Mouse (Mus musculus): Measurements from ENCODE around the gene Vrk3. TPM values are rescaled to one million over a fixed set of nuclear protein-coding genes. Genes with fewer than 3 reads are reported as not detected.
"Not testable (repeated sequence)": the region's sequence is repeated elsewhere in the genome, so short reads cannot be mapped to it uniquely, and the experiment has no call there.

The Vrk3 gene
- 30.7 and 34.7 TPM in 2 replicates for polyA plus RNA-seq (2015; fragmentation: Nextera tagmentation; extraction: Ambion mirVana)

DNA sequence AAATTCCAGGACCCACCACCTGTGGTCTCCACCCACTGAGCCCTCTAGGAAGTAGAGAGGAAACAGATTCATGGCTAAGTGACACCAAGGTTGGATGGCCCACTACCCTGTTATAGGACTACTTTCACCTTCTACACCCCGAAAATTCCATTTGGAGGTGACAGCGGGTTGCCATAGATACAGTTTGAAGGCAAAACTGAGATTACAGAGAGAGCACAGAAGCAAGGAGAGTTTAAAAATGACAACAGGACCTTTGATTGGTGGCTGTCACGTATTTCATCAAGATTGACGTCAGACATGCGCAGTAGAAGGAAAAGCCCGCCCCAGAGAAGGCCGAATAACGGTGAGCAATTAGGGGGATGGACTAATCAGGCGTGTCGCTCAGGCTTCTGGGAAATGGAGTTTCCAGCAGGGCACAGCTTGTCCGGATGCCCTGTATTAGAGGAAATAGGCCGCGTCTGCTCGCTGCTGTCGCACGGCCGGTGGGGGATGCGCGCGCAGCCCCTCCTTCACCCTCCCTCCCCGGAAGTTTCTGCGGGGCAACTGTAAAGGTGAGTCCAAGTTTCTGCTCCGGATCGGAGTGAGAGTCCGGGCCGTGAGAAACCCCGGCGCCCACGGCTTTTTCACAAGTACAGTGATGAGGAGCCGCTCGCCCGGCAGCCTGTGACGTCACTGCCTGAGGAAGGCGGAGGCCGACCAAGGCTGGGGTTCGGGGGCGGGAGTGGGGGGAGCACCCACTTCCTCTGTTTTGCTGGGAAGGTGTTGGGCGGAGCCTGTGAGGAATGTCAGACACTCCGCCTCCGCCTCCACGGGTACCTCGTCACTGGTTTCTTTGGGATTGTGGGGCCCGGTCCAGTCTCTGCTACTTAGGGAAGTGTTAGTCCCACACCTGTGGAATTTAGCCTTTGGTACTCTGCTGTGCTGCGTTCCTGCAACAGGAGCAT is at the start of gene Vrk3:
Gene Vrk3, plus strand, starts transcription at position 313 of the 944 bp plus-strand sequence.
- no peaks in the 10 kb centered on the region for H3K9me3 ChIP-seq
- ATAC-seq (ENCODE audit: extremely low read depth, insufficient number of reproducible peaks, low FRiP score, low TSS enrichment), result peak; percentile 93
- H3K9ac ChIP-seq, result peak within 1 kb of the TSS; percentile 85
- peak within 1 kb of the TSS; percentile 80 for H3K4me3 ChIP-seq
- H3K4me2 ChIP-seq, result peak within 1 kb of the TSS; percentile 81
- under 1% methylated on average over 44 of the region's 44 CpGs for WGBS
- H3K36me3 ChIP-seq, result peaks cover 18% of the 10 kb centered on the region
- peaks cover 29% of the 10 kb centered on the region for H3K4me1 ChIP-seq
- H3K27ac ChIP-seq (replicated peaks), result peak within 1 kb of the TSS; percentile 95
- H3K27me3 ChIP-seq (replicated peaks), result no peaks in the 10 kb centered on the region

DNA sequence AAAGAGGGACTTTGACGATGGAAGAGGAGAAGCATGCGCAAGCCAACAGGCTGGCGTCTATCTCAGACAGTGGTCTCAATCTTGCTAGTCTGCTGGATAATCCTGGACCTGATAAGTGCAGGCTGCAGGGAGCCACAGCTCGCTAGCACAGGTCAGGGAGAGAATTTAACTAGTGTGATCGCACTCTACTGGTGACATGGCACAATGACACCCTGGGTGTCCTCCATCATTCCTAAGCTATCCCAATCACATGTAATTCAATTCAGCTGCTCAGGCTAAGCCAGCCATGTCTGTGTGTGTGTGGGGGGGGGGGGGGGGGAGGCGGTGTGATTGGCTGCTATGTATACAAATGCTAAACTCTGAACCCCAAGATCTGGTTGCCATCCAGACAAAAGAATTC is 46.3 kb upstream of the Vrk3 start:
- no peak overlapping the region for H3K9ac ChIP-seq
- no peak overlapping the region for H3K4me2 ChIP-seq
- H3K27ac ChIP-seq (replicated peaks), result no peak overlapping the region
- H3K4me3 ChIP-seq, result no peak overlapping the region
- no peaks in the 10 kb centered on the region for H3K36me3 ChIP-seq
- peaks cover 5% of the 10 kb centered on the region; the same call in 1 of the 2 replicates for H3K9me3 ChIP-seq
- H3K4me1 ChIP-seq, result peaks cover 11% of the 10 kb centered on the region
- no peak for ATAC-seq (ENCODE audit: extremely low read depth, insufficient number of reproducible peaks, low FRiP score, low TSS enrichment)
- peaks cover 14% of the 10 kb centered on the region for H3K27me3 ChIP-seq (replicated peaks)
- WGBS, result 5% methylated on average over 6 of the region's 6 CpGs

DNA sequence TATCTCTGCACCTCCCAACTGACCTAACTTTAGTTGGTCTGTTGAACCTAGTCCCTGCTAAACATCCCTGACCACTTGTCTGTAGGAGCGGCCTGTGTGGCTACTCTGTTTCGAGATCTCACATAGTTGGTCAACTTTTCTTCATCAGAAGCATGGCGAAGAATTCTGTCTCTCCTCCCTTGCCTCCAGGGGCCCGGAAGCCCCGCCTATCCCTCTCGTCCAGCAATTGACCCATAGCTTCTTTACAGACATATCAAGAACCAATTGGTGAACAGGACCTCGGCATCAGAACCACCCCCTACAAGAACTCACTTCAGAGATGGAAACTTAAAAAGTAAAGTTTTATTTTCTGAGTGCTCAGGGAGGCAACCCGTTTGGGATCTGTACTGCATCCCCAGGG is 45.2 kb upstream of the Vrk3 start:
- H3K9me3 ChIP-seq, result peaks cover 5% of the 10 kb centered on the region; the same call in 1 of the 2 replicates
- ATAC-seq (ENCODE audit: extremely low read depth, insufficient number of reproducible peaks, low FRiP score, low TSS enrichment), result no peak
- WGBS, result 64% methylated on average over 8 of the region's 8 CpGs
- peaks cover 16% of the 10 kb centered on the region for H3K27me3 ChIP-seq (replicated peaks)
- no peaks in the 10 kb centered on the region for H3K36me3 ChIP-seq
- no peak overlapping the region for H3K4me2 ChIP-seq
- no peak overlapping the region for H3K9ac ChIP-seq
- no peak overlapping the region for H3K27ac ChIP-seq (replicated peaks)
- no peak overlapping the region for H3K4me3 ChIP-seq
- peaks cover under 1% of the 10 kb centered on the region; the same call in 1 of the 2 replicates for H3K4me1 ChIP-seq

DNA sequence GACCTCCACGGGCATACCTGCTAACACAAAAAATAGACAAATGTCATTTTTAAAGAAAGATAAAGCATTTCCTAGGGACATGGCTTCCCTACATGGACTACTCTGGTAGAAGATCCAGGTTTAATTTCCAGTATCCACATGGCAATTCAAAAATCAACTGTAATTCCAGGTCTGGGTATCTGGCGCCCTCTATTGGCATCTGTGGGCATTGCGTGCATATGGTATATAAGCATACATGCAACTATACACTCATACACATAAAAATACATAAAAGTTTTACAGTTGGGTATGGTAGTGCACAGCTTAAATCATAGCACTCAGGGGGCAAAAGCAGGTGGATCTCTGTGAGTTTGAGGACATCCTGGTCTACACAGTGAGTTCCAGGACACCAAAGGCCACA is 43.9 kb upstream of the Vrk3 start:
- Histone ChIP-seq H3K27ac (replicated peaks) (no peak overlapping the region), H3K4me1 (no peaks in the 10 kb centered on the region), H3K9ac (no peak overlapping the region), H3K4me2 (no peak overlapping the region), H3K4me3 (no peak overlapping the region), H3K27me3 (replicated peaks) (peaks cover 8% of the 10 kb centered on the region; the same call in 1 of the 2 replicates), H3K36me3 (no peaks in the 10 kb centered on the region), H3K9me3 (peaks cover 5% of the 10 kb centered on the region; the same call in 1 of the 2 replicates)
- 50% methylated on average over 3 of the region's 3 CpGs for WGBS
- no peak for ATAC-seq (ENCODE audit: extremely low read depth, insufficient number of reproducible peaks, low FRiP score, low TSS enrichment)

DNA sequence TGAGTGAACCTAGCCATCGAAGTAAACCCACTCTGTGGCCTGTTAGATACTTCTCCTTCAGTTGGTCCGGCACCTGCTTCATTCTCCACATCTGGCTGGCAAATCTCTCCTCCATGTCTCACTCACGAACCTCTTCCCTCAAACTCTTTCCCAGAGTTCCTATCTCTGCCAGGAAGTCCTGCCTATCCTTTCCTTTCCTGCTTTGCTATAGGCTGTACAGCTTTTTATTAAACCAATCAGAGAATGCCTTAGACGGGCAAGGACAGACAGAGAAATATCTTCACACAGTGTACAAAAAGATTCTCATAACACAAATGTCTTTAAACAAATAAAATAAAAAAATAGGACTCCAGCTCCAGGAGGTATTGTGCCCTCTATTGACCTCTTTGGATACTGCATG is 43.1 kb upstream of the Vrk3 start:
- Histone ChIP-seq H3K4me1 (no peaks in the 10 kb centered on the region), H3K4me2 (no peak overlapping the region), H3K27ac (replicated peaks) (no peak overlapping the region), H3K27me3 (replicated peaks) (0 out of 2 replicates have a peak, but pooled peaks cover 8% of the 10 kb centered on the region), H3K36me3 (no peaks in the 10 kb centered on the region), H3K9me3 (peaks cover 5% of the 10 kb centered on the region; the same call in 1 of the 2 replicates), H3K9ac (no peak overlapping the region), H3K4me3 (no peak overlapping the region)
- ATAC-seq (ENCODE audit: extremely low read depth, insufficient number of reproducible peaks, low FRiP score, low TSS enrichment), result no peak
- WGBS, result 82% methylated on average over 4 of the region's 4 CpGs

DNA sequence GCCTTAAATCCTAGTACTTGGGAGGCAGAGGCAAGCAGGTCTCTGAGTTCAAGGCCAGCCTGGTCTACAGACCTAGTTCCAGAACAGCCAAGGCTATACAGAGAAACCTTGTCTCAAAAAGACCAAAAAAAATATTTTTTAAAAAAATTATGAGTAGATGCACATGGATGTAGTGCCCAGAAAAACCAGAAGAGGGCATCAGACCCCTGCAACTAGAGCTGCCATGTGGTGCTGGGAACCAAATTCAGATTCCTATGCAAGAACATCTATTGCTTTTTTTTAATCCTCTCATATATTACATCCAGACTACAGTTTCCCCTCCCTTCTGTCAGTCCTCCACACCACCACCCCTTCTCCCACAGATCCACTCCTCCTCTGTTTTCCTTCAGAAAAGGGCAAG is 41.9 kb upstream of the Vrk3 start:
- Histone ChIP-seq H3K4me3 (no peak overlapping the region), H3K36me3 (no peaks in the 10 kb centered on the region), H3K27ac (replicated peaks) (no peak overlapping the region), H3K9ac (no peak overlapping the region), H3K4me2 (no peak overlapping the region), H3K9me3 (peaks cover 5% of the 10 kb centered on the region; the same call in 1 of the 2 replicates), H3K27me3 (replicated peaks) (0 out of 2 replicates have a peak, but pooled peaks cover 5% of the 10 kb centered on the region), H3K4me1 (no peaks in the 10 kb centered on the region)
- no peak for ATAC-seq (ENCODE audit: extremely low read depth, insufficient number of reproducible peaks, low FRiP score, low TSS enrichment)

DNA sequence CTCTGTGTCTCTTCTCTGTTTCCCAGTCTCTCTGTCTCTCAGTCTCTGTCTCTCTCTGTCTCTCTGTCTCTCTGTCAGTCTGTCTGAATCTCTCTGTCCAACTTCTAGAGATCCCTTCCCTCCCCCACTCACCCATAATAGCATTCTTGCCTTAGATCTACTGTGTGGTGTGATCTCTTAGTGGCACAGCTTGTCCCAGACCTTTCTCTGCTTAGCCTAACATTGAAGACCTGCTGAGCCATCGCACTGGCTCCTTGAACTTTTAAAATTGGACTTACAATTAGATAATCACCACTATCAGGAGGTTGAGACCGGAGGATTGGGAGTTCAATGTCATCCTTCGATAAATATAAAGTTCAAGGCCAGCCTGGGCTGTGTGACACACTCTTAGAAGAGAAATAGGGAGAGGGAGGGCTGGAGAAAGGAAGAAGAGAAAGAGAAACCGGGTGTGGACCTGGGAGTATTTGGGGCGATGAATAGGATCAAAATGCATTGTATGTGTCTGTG is 41.0 kb upstream of the Vrk3 start:
- H3K4me1 ChIP-seq, result no peaks in the 10 kb centered on the region
- no peak overlapping the region for H3K27ac ChIP-seq (replicated peaks)
- no peak for ATAC-seq (ENCODE audit: extremely low read depth, insufficient number of reproducible peaks, low FRiP score, low TSS enrichment)
- no peak overlapping the region for H3K4me3 ChIP-seq
- WGBS, result 74% methylated on average over 5 of the region's 5 CpGs
- H3K9ac ChIP-seq, result no peak overlapping the region
- H3K36me3 ChIP-seq, result no peaks in the 10 kb centered on the region
- H3K27me3 ChIP-seq (replicated peaks), result 0 out of 2 replicates have a peak, but pooled peaks cover 5% of the 10 kb centered on the region
- H3K4me2 ChIP-seq, result no peak overlapping the region
- peaks cover 5% of the 10 kb centered on the region; the same call in 1 of the 2 replicates for H3K9me3 ChIP-seq

DNA sequence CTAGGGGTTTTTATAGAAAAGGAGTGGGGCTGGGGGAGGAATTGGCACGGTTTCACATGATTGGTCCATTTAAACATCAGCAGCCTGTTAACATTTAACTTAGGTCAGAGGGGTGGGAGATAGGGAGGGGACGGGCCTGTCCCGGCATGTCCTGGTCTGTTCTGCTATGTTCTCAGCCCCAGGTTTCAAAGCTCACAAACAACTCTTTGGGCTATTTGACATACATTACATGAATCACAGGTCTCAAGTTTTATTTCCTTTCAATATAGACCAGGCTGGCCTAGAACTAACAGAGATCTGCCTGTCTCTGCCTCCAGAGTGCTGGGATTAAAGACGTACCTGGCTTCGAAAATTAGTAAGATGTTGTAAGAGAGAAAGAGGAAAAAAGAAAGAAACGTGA is 40.1 kb upstream of the Vrk3 start:
- not testable (repeated sequence) for H3K4me1 ChIP-seq; H3K9me3 ChIP-seq; H3K36me3 ChIP-seq; ATAC-seq (ENCODE audit: extremely low read depth, insufficient number of reproducible peaks, low FRiP score, low TSS enrichment); H3K4me2 ChIP-seq; H3K27me3 ChIP-seq (replicated peaks); H3K4me3 ChIP-seq; H3K27ac ChIP-seq (replicated peaks); H3K9ac ChIP-seq
- WGBS, result 79% methylated on average over 6 of the region's 6 CpGs

DNA sequence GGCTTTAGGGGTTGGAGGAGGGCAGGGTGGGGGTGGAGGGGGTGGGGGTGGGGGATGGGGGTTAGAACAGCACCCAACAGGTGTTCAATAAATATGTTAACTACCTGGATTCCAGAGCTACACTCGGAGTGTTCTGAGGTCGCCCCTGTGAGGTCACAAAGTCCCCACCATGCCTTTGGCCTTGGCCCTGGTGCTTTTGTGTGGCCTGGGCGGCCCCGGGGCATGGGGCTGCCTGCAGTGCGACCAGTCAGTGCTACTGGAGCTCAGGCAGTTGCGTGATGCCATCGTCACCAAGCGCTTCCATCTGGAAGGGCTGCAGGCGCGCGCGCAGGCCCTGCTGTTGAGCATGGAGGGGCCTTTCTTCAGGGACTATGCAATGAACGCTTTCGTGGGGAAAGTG is 39.6 kb upstream of the Vrk3 start, which contains the start of gene Izumo2:
Gene Izumo2, plus strand, starts transcription at position 169 of the 400 bp plus-strand sequence.
- Histone ChIP-seq H3K27ac (replicated peaks) (no peak within 1 kb of the TSS), H3K9ac (no peak within 1 kb of the TSS), H3K27me3 (replicated peaks) (0 out of 2 replicates have a peak, but pooled peaks cover 5% of the 10 kb centered on the region), H3K9me3 (peaks cover 6% of the 10 kb centered on the region; the same call in 1 of the 2 replicates), H3K36me3 (no peaks in the 10 kb centered on the region), H3K4me3 (no peak within 1 kb of the TSS), H3K4me2 (no peak within 1 kb of the TSS), H3K4me1 (no peaks in the 10 kb centered on the region)
- no peak for ATAC-seq (ENCODE audit: extremely low read depth, insufficient number of reproducible peaks, low FRiP score, low TSS enrichment)
- 69% methylated on average over 14 of the region's 14 CpGs for WGBS

DNA sequence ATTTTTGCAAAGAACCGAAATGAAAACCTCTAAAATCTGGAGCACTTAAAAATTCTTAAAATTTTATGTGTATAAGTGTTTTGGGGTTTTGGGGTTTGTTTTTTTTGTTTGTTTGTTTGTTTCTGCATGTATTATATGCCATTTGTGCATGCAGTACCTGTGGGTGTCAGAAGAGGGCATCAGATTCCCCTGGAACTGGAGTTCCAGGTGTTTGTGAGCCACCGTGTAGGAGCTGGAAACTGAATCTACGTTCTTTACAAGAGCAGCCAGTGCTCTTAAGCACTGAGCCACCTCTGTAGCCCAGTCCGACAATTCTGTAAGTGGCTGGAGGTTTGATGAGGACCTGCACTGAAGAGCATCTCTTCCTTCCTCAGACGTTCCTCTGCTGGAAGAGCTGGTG is 38.3 kb upstream of the Vrk3 start:
- WGBS, result 74% methylated on average over 5 of the region's 5 CpGs
- no peak for ATAC-seq (ENCODE audit: extremely low read depth, insufficient number of reproducible peaks, low FRiP score, low TSS enrichment)
- Histone ChIP-seq H3K4me1 (no peaks in the 10 kb centered on the region), H3K4me3 (no peak overlapping the region), H3K36me3 (no peaks in the 10 kb centered on the region), H3K27me3 (replicated peaks) (0 out of 2 replicates have a peak, but pooled peaks cover 5% of the 10 kb centered on the region), H3K4me2 (no peak overlapping the region), H3K9ac (no peak overlapping the region), H3K9me3 (peaks cover 8% of the 10 kb centered on the region; the same call in 1 of the 2 replicates), H3K27ac (replicated peaks) (no peak overlapping the region)

DNA sequence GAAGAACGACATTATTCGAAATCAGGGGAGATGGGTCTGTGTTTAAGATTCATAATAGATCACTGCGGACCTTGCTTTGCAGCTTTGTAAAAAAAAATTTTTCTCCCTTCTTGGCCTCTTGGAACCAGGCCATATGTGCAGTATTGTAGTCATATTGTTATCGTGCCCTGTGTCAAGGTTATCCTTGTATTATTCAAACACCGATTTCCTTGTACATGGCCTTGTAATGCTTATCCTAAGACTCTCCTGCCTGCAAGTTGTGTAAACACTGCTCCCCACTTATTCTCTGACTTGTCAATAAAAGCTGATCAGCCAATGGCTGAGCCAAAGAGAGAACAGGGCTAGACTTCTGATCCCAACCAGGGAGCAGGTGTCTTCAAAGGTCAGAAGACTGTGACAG is 26.2 kb upstream of the Vrk3 start:
- no peak for ATAC-seq (ENCODE audit: extremely low read depth, insufficient number of reproducible peaks, low FRiP score, low TSS enrichment)
- WGBS, result 65% methylated on average over 5 of the region's 5 CpGs
- H3K27me3 ChIP-seq (replicated peaks), result peaks cover 45% of the 10 kb centered on the region
- H3K4me3 ChIP-seq, result no peak overlapping the region
- H3K27ac ChIP-seq (replicated peaks), result no peak overlapping the region
- H3K36me3 ChIP-seq, result no peaks in the 10 kb centered on the region
- H3K4me1 ChIP-seq, result no peaks in the 10 kb centered on the region
- H3K9ac ChIP-seq, result no peak overlapping the region
- H3K4me2 ChIP-seq, result no peak overlapping the region
- no peaks in the 10 kb centered on the region for H3K9me3 ChIP-seq
